Mouse (Mus musculus) heart, embryonic 13.5 days (tissue): ENCODE measurements around the gene Sash1. TPM values are rescaled to one million over a fixed set of nuclear protein-coding genes. Genes with fewer than 3 reads are reported as not detected.
"Not testable (repeated sequence)": the region's sequence is repeated elsewhere in the genome, so short reads cannot be mapped to it uniquely, and the experiment has no call there.

Experiments
- ATAC-seq: fragments of 200-750 bp; cut with Nextera tagmentation; 2 replicates; pipeline ENCODE4 v1.8.0; 2017; ENCODE audit warnings: moderate TSS enrichment; ENCODE audit not compliant: insufficient number of reproducible peaks, low FRiP score, low TSS enrichment; ENCODE audit errors: extremely low read depth
- H3K27ac ChIP-seq: fragments of 300-500 bp; sonication (generic); replicated peaks from 2 replicates; pipeline ENCODE4 v1.5.1; 2015; ENCODE audit warnings: moderate library complexity, mild to moderate bottlenecking, inconsistent platforms
- H3K27me3 ChIP-seq: fragments of 300-500 bp; sonication (generic); replicated peaks from 2 replicates; pipeline ENCODE4 v1.6.1; 2015; ENCODE audit warnings: mild to moderate bottlenecking, inconsistent platforms
- H3K36me3 ChIP-seq: fragments of 300-500 bp; sonication (generic); 2 replicates; pipeline ENCODE4 v1.6.1; 2015; ENCODE audit warnings: mild to moderate bottlenecking, inconsistent platforms
- H3K4me1 ChIP-seq: fragments of 300-500 bp; sonication (generic); 2 replicates; pipeline ENCODE4 v1.6.1; 2015; ENCODE audit warnings: inconsistent platforms
- H3K4me2 ChIP-seq: fragments of 300-500 bp; sonication (generic); 2 replicates; pipeline ENCODE4 v1.6.1; 2015; ENCODE audit warnings: inconsistent platforms, mild to moderate bottlenecking, moderate library complexity
- H3K4me3 ChIP-seq: fragments of 300-500 bp; sonication (generic); 2 replicates; pipeline ENCODE4 v1.5.1; 2015; ENCODE audit warnings: moderate library complexity, mild to moderate bottlenecking, inconsistent platforms
- H3K9ac ChIP-seq: fragments of 300-500 bp; sonication (generic); 2 replicates; pipeline ENCODE4 v1.6.1; 2015; ENCODE audit warnings: inconsistent platforms, mild to moderate bottlenecking, moderate library complexity
- H3K9me3 ChIP-seq: fragments of 300-500 bp; sonication (generic); 2 replicates; pipeline ENCODE4 v1.6.1; 2016; ENCODE audit warnings: inconsistent platforms
- WGBS: fragments of 180-500 bp; shearing (Covaris S2); methylation state at CpG from one replicate; pipeline ENCODE4 v1.1.7; 2015; ENCODE audit warnings: mixed read lengths; 5-methylcytosine and 5-hydroxymethylcytosine counted together
- polyA plus RNA-seq: library from polyadenylated mRNA; unstranded; fragments of >200 nt; fragmentation: Nextera tagmentation; extraction: Ambion mirVana; gene quantifications from 2 replicates; pipeline ENCODE4 v1.2.1, GENCODE M21; 2015

Gene Sash1
- polyA plus RNA-seq, 1 experiment from 2014 or later = 3.3 TPM

DNA sequence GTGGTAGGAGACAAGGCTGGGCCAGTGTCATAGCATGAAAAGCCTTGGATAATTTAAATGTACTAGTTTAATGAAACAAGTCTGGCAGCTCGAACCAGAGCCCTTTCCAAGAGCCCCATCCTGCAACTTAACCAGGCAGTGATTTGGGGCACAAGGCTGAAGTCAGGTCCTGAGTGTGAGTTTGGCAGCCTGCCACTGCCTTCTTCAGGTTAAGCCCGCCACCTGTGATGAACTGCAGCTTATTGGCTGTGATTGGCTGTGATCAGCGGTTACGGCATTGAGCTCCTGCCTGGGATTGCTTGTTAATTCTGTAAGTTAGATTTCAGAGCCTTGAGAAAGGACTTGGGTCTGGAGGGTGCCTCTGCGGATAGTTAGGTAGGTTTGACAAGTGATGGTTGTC lies 168.7 kb downstream of the Sash1 start:
- ATAC-seq = no peak
- H3K27ac ChIP-seq = no peak overlapping the region
- no peaks in the 10 kb centered on the region for H3K27me3 ChIP-seq
- 71% methylated on average over 5 of the region's 5 CpGs for WGBS
- no peak overlapping the region for H3K9ac ChIP-seq
- no peak overlapping the region for H3K4me3 ChIP-seq
- H3K36me3 ChIP-seq = peaks cover 9% of the 10 kb centered on the region; the same call in 1 of the 2 replicates
- no peaks in the 10 kb centered on the region for H3K4me1 ChIP-seq
- no peaks in the 10 kb centered on the region for H3K9me3 ChIP-seq
- H3K4me2 ChIP-seq = no peak overlapping the region

DNA sequence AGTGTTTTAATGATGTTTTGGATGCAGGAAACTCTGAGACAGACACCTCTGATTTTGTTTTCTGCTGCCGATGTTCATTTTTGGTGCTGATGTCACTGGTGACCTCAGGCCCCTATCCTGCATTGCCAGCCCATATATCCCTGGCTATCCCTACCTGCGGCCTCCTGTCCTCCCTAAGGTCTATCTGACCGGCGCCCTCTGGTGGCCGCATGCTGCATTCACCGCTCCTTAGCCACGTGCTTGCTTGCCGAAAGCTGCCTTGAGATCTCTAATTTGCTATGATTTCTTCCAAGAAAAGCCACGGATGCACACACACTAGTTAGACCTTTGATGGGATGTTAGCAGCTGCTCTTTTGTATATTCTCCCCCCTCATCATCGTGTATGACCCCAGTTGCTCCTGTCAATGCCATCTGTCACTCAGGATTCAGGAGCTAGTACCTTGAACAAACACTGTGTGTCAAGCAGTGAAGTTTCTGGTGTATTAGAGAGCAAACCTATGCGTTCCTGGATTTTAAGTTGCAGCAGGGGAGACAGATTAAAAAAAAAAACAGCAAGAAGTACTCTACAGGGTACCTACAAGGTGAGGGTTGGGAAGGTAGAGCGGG lies 170.1 kb downstream of the Sash1 start:
- H3K9ac ChIP-seq = no peak overlapping the region
- H3K9me3 ChIP-seq = no peaks in the 10 kb centered on the region
- 16% methylated on average over 12 of the region's 12 CpGs for WGBS
- H3K4me1 ChIP-seq = no peaks in the 10 kb centered on the region
- H3K36me3 ChIP-seq = no peaks in the 10 kb centered on the region
- H3K27ac ChIP-seq = no peak overlapping the region
- peak overlapping the region; percentile 18 for H3K4me2 ChIP-seq
- no peak for ATAC-seq
- no peak overlapping the region for H3K4me3 ChIP-seq
- no peaks in the 10 kb centered on the region for H3K27me3 ChIP-seq

DNA sequence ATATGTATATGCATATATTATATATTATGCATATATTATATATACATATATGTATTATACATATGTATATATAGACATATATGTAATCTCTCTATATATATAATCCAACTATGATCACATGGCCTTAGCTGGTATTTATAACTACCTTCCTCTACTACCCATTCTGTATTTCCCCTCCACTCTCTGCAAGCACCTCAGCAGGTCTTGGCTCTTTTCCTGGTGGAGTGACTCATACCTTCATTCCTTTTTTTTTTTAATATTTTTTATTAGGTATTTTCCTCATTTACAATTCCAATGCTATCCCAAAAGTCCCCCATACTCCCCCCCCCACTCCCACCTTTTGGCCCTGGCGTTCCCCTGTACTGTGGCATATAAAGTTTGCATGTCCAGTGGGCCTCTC lies 189.2 kb downstream of the Sash1 start:
- not testable (repeated sequence) for H3K36me3 ChIP-seq, H3K4me3 ChIP-seq, H3K9me3 ChIP-seq, H3K4me1 ChIP-seq, H3K27ac ChIP-seq, H3K4me2 ChIP-seq, ATAC-seq, H3K27me3 ChIP-seq, H3K9ac ChIP-seq
- WGBS = 72% methylated on average over 1 of the region's 1 CpGs

DNA sequence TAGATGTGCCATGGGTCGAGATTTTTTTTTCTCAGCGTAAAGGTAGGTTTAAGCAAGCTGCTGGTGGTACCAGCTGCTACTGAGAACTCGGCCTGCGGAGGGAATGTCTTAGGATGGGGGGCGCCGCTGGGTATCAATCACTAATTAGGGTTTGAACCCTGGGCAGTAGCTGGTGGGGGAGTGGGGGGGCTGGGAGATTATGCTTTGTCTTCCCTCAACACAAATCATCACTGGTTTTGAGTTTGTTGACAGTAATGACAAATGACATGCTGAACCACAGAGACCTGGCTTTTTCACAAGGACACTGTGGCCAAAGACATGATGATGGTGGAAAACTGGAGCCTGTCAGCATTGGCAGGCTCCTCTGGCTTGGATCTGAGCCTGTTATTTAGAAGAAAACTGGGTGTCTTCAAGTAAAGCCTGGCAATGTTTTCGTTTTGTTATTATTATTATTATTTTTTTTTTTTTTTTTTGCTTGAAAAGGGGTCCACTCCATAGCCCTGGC lies 191.8 kb downstream of the Sash1 start:
- no peaks in the 10 kb centered on the region for H3K4me1 ChIP-seq
- H3K9ac ChIP-seq = no peak overlapping the region
- no peak overlapping the region for H3K4me3 ChIP-seq
- H3K9me3 ChIP-seq = no peaks in the 10 kb centered on the region
- no peak overlapping the region for H3K27ac ChIP-seq
- no peak for ATAC-seq
- H3K36me3 ChIP-seq = no peaks in the 10 kb centered on the region
- WGBS = 74% methylated on average over 7 of the region's 7 CpGs
- H3K4me2 ChIP-seq = no peak overlapping the region
- H3K27me3 ChIP-seq = no peaks in the 10 kb centered on the region

DNA sequence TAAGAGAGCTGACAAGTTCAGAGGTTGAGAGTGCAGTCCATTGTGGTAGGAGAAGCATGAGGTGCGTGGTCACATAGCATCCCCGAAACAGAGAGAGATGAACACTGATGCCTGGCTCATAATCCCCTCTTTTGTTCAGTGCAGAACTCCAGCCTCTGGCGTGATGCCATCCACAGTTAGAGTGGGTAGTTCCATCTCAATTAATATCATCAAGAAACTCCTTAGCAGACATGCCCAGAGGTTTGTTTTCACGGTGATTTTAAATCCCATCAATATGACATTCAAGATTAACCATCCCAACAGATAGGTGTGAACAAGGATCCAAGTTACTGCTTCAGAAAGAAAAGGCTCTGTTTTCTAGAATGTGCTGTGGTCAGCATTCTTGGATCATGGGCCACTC lies 192.3 kb downstream of the Sash1 start:
- Histone ChIP-seq H3K27ac (no peak overlapping the region), H3K4me2 (no peak overlapping the region), H3K4me3 (no peak overlapping the region), H3K9me3 (no peaks in the 10 kb centered on the region), H3K27me3 (no peaks in the 10 kb centered on the region), H3K4me1 (no peaks in the 10 kb centered on the region), H3K36me3 (no peaks in the 10 kb centered on the region), H3K9ac (no peak overlapping the region)
- ATAC-seq = no peak
- 75% methylated on average over 4 of the region's 4 CpGs for WGBS

DNA sequence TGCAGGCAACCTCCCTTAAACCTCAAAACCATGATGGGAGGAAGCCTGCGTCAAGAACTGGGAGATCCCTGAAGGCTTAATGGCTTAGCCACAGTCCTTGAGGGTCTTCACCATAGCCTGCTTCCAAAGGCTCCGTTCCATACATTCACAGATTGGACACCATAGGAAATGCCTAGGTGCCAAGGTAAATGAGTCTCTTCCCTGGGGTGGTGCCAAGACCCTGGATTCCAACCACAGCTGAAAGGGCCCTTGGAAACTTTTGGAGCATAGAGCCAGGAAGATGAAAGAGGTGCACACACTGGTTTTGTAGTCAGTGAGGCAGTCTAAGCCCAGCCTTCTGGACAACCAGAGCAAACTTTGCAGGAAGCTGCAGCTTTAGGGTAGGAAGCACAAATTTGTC lies 193.3 kb downstream of the Sash1 start:
- no peaks in the 10 kb centered on the region for H3K4me1 ChIP-seq
- H3K36me3 ChIP-seq = no peaks in the 10 kb centered on the region
- no peaks in the 10 kb centered on the region for H3K27me3 ChIP-seq
- no peaks in the 10 kb centered on the region for H3K9me3 ChIP-seq
- H3K27ac ChIP-seq = no peak overlapping the region
- no peak overlapping the region for H3K4me3 ChIP-seq
- no peak for ATAC-seq
- H3K9ac ChIP-seq = no peak overlapping the region
- WGBS = 82% methylated on average over 2 of the region's 2 CpGs
- no peak overlapping the region for H3K4me2 ChIP-seq

DNA sequence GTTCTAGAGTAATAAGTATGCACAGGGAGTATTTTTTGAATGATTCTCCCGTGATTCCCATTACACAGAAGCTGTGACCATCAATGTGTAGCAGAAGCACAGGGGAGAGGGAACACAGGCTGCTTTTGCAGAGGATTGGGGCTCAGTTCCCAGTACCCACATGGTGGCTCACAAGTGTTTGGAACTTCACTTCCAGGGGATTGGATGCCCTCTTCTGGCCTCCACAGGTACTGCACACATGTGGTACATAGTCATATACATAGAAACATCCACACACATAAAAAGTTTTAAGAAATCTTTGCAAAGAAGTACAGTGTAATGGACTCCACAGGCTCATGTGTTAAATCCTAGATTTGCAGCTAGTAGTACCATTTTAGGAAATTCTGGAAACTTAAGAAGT lies 199.7 kb downstream of the Sash1 start:
- H3K4me2 ChIP-seq = no peak overlapping the region
- no peak overlapping the region for H3K9ac ChIP-seq
- no peak overlapping the region for H3K27ac ChIP-seq
- H3K36me3 ChIP-seq = no peaks in the 10 kb centered on the region
- ATAC-seq = no peak
- no peak overlapping the region for H3K4me3 ChIP-seq
- H3K4me1 ChIP-seq = no peaks in the 10 kb centered on the region
- H3K27me3 ChIP-seq = no peaks in the 10 kb centered on the region
- H3K9me3 ChIP-seq = 0 out of 2 replicates have a peak, but pooled peaks cover 4% of the 10 kb centered on the region
- WGBS = 76% methylated on average over 1 of the region's 1 CpGs

DNA sequence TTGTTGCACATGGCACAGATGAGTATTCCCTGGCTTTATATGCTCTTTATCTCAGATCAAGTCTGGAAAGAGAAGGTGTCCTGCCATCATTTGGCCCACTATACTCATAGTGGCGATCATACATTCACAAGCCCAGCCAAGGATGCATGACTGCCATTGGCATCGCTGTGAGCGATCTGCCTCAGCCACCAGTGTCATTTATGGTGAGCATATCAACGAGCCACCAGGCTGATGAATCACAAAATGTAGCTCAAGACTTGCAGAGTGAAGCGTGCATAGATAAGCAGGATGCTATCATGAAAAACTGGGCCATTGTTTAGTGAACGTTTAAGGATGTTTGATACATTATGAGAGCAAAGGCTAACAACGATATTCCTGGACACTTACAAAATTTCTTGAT lies 200.6 kb downstream of the Sash1 start:
- H3K27me3 ChIP-seq = no peaks in the 10 kb centered on the region
- no peak overlapping the region for H3K4me2 ChIP-seq
- no peak overlapping the region for H3K27ac ChIP-seq
- no peak overlapping the region for H3K9ac ChIP-seq
- H3K36me3 ChIP-seq = no peaks in the 10 kb centered on the region
- no peaks in the 10 kb centered on the region for H3K4me1 ChIP-seq
- 0 out of 2 replicates have a peak, but pooled peaks cover 4% of the 10 kb centered on the region for H3K9me3 ChIP-seq
- H3K4me3 ChIP-seq = no peak overlapping the region
- 75% methylated on average over 7 of the region's 7 CpGs for WGBS
- no peak for ATAC-seq

DNA sequence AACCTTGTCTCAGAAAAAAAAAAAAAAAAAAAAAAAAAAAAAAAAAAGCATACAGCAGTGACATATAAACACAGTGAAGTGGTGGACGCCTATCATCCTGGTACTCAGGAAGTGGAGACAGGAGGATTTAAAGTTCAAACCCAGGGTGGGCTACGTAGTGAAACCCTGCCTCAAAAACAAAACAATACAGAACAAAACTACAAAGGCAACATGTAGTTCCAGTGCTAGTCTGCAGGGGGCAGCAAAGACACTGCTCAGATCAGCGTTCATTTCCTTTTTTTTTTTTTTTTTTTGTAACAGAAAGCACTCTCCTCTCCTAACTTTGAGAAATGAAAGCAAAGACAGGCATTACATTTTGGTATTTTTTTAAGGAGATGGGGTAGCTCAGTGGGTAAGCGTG lies 203.0 kb downstream of the Sash1 start:
- H3K4me2 ChIP-seq = 0 out of 2 replicates have a peak overlapping the region, but pooled peaks have one; percentile 22
- no peak for ATAC-seq
- no peak overlapping the region for H3K27ac ChIP-seq
- H3K9me3 ChIP-seq = 0 out of 2 replicates have a peak, but pooled peaks cover 4% of the 10 kb centered on the region
- H3K4me3 ChIP-seq = no peak overlapping the region
- H3K9ac ChIP-seq = 0 out of 2 replicates have a peak overlapping the region, but pooled peaks have one; percentile 24
- WGBS = 15% methylated on average over 4 of the region's 4 CpGs
- no peaks in the 10 kb centered on the region for H3K4me1 ChIP-seq
- H3K36me3 ChIP-seq = no peaks in the 10 kb centered on the region
- H3K27me3 ChIP-seq = no peaks in the 10 kb centered on the region

DNA sequence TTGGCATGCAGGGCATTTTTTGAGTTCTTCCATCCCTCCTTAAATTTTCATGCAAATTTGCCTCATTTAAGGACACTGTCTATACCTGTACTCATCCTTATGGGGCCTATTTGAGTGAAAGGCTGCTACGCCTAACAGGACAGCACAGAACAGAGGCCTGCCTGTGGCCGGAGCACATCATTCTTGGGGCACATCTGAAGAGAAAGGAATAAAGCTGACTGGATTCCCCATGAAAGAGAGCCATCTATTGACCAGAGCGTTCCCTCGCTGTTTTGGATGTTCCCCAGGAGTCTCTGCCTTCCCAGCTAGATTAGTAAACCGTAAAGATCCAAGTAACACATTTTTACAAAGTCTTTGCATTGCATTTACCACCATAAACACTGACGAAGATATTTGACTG lies 203.5 kb downstream of the Sash1 start:
- no peak overlapping the region for H3K9ac ChIP-seq
- no peaks in the 10 kb centered on the region for H3K4me1 ChIP-seq
- H3K27me3 ChIP-seq = no peaks in the 10 kb centered on the region
- H3K9me3 ChIP-seq = 0 out of 2 replicates have a peak, but pooled peaks cover 4% of the 10 kb centered on the region
- H3K36me3 ChIP-seq = no peaks in the 10 kb centered on the region
- H3K4me3 ChIP-seq = no peak overlapping the region
- no peak for ATAC-seq
- H3K27ac ChIP-seq = no peak overlapping the region
- 66% methylated on average over 6 of the region's 6 CpGs for WGBS
- no peak overlapping the region for H3K4me2 ChIP-seq

DNA sequence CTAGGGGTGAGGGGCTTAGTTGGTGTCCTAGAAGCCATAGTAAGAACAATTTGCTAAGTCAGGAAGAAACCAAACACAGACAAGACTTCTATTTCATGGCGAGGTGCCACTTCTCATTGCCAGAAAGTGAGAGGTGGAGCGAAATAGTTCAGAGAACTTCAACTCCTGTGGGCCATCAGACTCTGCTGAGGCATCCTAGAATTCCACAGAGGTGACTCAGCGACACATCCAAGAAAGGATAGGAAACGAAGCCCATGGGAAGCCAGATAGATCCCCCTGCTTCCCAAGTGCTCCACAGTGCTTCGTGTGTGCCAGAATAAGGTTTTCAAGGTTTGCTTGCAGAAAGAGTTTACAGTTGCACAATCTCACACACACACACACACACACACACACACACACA lies 209.1 kb downstream of the Sash1 start:
- H3K27ac ChIP-seq = no peak overlapping the region
- H3K9me3 ChIP-seq = no peaks in the 10 kb centered on the region
- H3K4me2 ChIP-seq = no peak overlapping the region
- H3K27me3 ChIP-seq = no peaks in the 10 kb centered on the region
- no peak overlapping the region for H3K4me3 ChIP-seq
- no peak overlapping the region for H3K9ac ChIP-seq
- H3K4me1 ChIP-seq = peaks cover 10% of the 10 kb centered on the region
- no peak for ATAC-seq
- no peaks in the 10 kb centered on the region for H3K36me3 ChIP-seq
- 37% methylated on average over 5 of the region's 5 CpGs for WGBS
